Mouse (Mus musculus): ENCODE results near the gene Map10.

The Map10 gene

GRCm38 (mm10) chr8:125716211-125716610 lies 46.6 kb downstream of the Map10 start:
- DNase-seq (ENCODE audit: low spot score in 2 of 2), result no peak

GRCm38 (mm10) chr8:125716613-125717012 lies 47.0 kb downstream of the Map10 start:
- DNase-seq (ENCODE audit: low spot score in 2 of 2), result no peak

- DNase-seq (ENCODE audit: low spot score in 2 of 2), result no peak
Measured at GRCm38 (mm10) chr8:125718914-125719313, 49.3 kb downstream of the Map10 start.

GRCm38 (mm10) chr8:125722675-125723074 lies 53.1 kb downstream of the Map10 start:
- no peak for DNase-seq (ENCODE audit: low spot score in 2 of 2)
